Comparison of ENCODE assay signal across 8 mouse cellular contexts in genomic region chr5:123907631-123907977, GRCm38 (mm10). TPM values are rescaled to one million over a fixed set of nuclear protein-coding genes. Genes with fewer than 3 reads are reported as not detected.
DNase-seq lines count a peak whose midpoint lies in the region; ATAC-seq and TF ChIP-seq lines count a peak whose summit lies in the region.

No protein-coding gene starts in this region.

- H3K9me3 ChIP-seq in heart, postnatal 0 days (replicated peaks; ENCODE audit: control insufficient read depth, low read length) = no peaks in the 10 kb centered on the region
- H3K9me3 ChIP-seq in hindbrain, embryonic 16.5 days (ENCODE audit: control insufficient read depth, low read length) = no peaks in the 10 kb centered on the region
- H3K9me3 ChIP-seq in midbrain, embryonic 14.5 days (ENCODE audit: control insufficient read depth, low read length) = no peaks in the 10 kb centered on the region

- peak overlapping the region; percentile 82 for H3K27ac ChIP-seq in heart, postnatal 0 days (ENCODE audit: low read depth)
- H3K27ac ChIP-seq in brown adipose tissue, adult 24 weeks (replicated peaks; ENCODE audit: low read depth, low read length) = 0 out of 2 replicates have a peak overlapping the region, but pooled peaks have one; percentile 65
- peak overlapping the region; percentile 86 for H3K27ac ChIP-seq in hindbrain, embryonic 16.5 days (ENCODE audit: low read depth, low read length)
- peak overlapping the region; percentile 85 for H3K27ac ChIP-seq in midbrain, embryonic 14.5 days (replicated peaks; ENCODE audit: low read depth, low read length)

- H3K27me3 ChIP-seq in heart, postnatal 0 days (ENCODE audit: control insufficient read depth, insufficient read depth, low read length) = no peaks in the 10 kb centered on the region
- no peaks in the 10 kb centered on the region for H3K27me3 ChIP-seq in hindbrain, embryonic 16.5 days (replicated peaks; ENCODE audit: control insufficient read depth, insufficient read depth, low read length)
- H3K27me3 ChIP-seq in midbrain, embryonic 14.5 days (ENCODE audit: control insufficient read depth, insufficient read depth, low read length) = no peaks in the 10 kb centered on the region

- H3K4me2 ChIP-seq in heart, postnatal 0 days (ENCODE audit: low read depth, low read length) = peak overlapping the region; percentile 89
- peak overlapping the region; percentile 97 for H3K4me2 ChIP-seq in hindbrain, embryonic 16.5 days (ENCODE audit: low read length)
- peak overlapping the region; percentile 70 for H3K4me2 ChIP-seq in midbrain, embryonic 14.5 days (ENCODE audit: low read length)

- peak overlapping the region; percentile 97 for H3K9ac ChIP-seq in heart, postnatal 0 days (replicated peaks; ENCODE audit: low read depth, low read length)
- peak overlapping the region; percentile 99 for H3K9ac ChIP-seq in hindbrain, embryonic 16.5 days (ENCODE audit: low read depth, low read length)
- H3K9ac ChIP-seq in midbrain, embryonic 14.5 days (replicated peaks; ENCODE audit: low read length) = peak overlapping the region; percentile 96

- DNase-seq in heart, postnatal 0 days (ENCODE audit: low spot score) = no peak
- no peak for DNase-seq in heart, postnatal 36 days
- no peak for DNase-seq in midbrain, embryonic 14.5 days
- DNase-seq in gastrocnemius, adult 18-20 months (ENCODE audit: low spot score) = no peak
- no peak for DNase-seq in frontal cortex, postnatal 25 days (ENCODE audit: low spot score in 2 of 2)
- DNase-seq in adrenal gland, postnatal 25 days = no peak

- no peak for TF ChIP-seq CTCF in heart, postnatal 0 days (IDR thresholded peaks at IDR 0.05; ENCODE audit: low read depth)

- H3K4me1 ChIP-seq in heart, postnatal 0 days (ENCODE audit: control insufficient read depth, insufficient read depth) = peaks cover 8% of the 10 kb centered on the region; the same call in 1 of the 2 replicates
- 0 out of 2 replicates have a peak, but pooled peaks cover 6% of the 10 kb centered on the region for H3K4me1 ChIP-seq in brown adipose tissue, adult 24 weeks (ENCODE audit: control insufficient read depth, insufficient read depth, insufficient read length, low read length)
- H3K4me1 ChIP-seq in hindbrain, embryonic 16.5 days (ENCODE audit: control insufficient read depth, insufficient read depth, low read depth, low read length) = peaks cover 16% of the 10 kb centered on the region
- H3K4me1 ChIP-seq in midbrain, embryonic 14.5 days (ENCODE audit: control insufficient read depth, insufficient read depth, low read length) = peaks cover 14% of the 10 kb centered on the region

- H3K4me3 ChIP-seq in heart, postnatal 0 days (ENCODE audit: low read depth, low read length) = peak overlapping the region; percentile 94
- peak overlapping the region; percentile 89 for H3K4me3 ChIP-seq in brown adipose tissue, adult 24 weeks (ENCODE audit: insufficient read depth, low read depth, low read length)
- H3K4me3 ChIP-seq in hindbrain, embryonic 16.5 days (ENCODE audit: low read length) = peak overlapping the region; percentile 98
- peak overlapping the region; percentile 75 for H3K4me3 ChIP-seq in midbrain, embryonic 14.5 days (replicated peaks; ENCODE audit: low read depth, low read length)

- no peak for TF ChIP-seq EP300 in heart, postnatal 0 days (IDR thresholded peaks at IDR 0.05; ENCODE audit: low read depth)

- intact Hi-C loops in heart, postnatal 36 days (cut with DNase I) = loop anchor here (5.0 kb wide), 3 partner anchors 160 to 280 kb away; partner anchors contain the start of genes Kntc1 and Rsrc2

- no peak for ATAC-seq in heart, postnatal 0 days (ENCODE audit: insufficient read depth, low read depth)
- ATAC-seq in hindbrain, embryonic 16.5 days = no peak
- no peak for ATAC-seq in midbrain, embryonic 14.5 days (ENCODE audit: low FRiP score, low TSS enrichment)

- 4% methylated on average over 10 of the region's 10 CpGs for WGBS in heart, postnatal 0 days
- WGBS in hindbrain, embryonic 16.5 days = 5% methylated on average over 10 of the region's 10 CpGs
- WGBS in midbrain, embryonic 14.5 days = 4% methylated on average over 10 of the region's 10 CpGs

- H3K36me3 ChIP-seq in heart, postnatal 0 days (replicated peaks; ENCODE audit: control insufficient read depth, insufficient read depth, low read length) = peaks cover 41% of the 10 kb centered on the region
- H3K36me3 ChIP-seq in hindbrain, embryonic 16.5 days (ENCODE audit: control insufficient read depth, insufficient read depth, low read length) = peaks cover 12% of the 10 kb centered on the region
- H3K36me3 ChIP-seq in midbrain, embryonic 14.5 days (ENCODE audit: control insufficient read depth, insufficient read depth, low read length) = peaks cover 41% of the 10 kb centered on the region

RNA-seq across cellular contexts. Expression of gene Denr, which starts 0.6 kb away (rescaled TPM):
- 5.4 and 5.9 TPM in 2 replicates for total RNA-seq in heart, postnatal 0 days (2014; rRNA removed; ENCODE audit: low replicate concordance)
- polyA plus RNA-seq in heart, postnatal 0 days (2015; fragmentation: Nextera tagmentation; extraction: Ambion mirVana) = 110 and 112 TPM in 2 replicates
- 10 to 100 TPM; 49.6 to 51.2 TPM for total RNA-seq in heart, postnatal 36 days (2021)
- 77.1 and 88.1 TPM in 2 replicates for polyA plus RNA-seq in brown adipose tissue, adult 24 weeks (2012; ENCODE audit: insufficient read depth, insufficient read length, missing spikeins)
- 105 and 112 TPM in 2 replicates for polyA plus RNA-seq in hindbrain, embryonic 16.5 days (2015; fragmentation: Nextera tagmentation; extraction: Ambion mirVana)
- 118 and 132 TPM in 2 replicates for polyA plus RNA-seq in midbrain, embryonic 14.5 days (2014; fragmentation: Nextera tagmentation; extraction: Ambion mirVana)
- 10 to 100 TPM; 48.6 to 59.9 TPM for total RNA-seq in gastrocnemius, adult 18-20 months (2021)
- total RNA-seq in adrenal gland, postnatal 25 days (2021) = 65.3 and 87.6 TPM in 2 replicates

RNA-seq across cellular contexts. Expression of gene Gm43518, which starts 19.6 kb away (rescaled TPM):
- total RNA-seq in heart, postnatal 0 days (2014; rRNA removed; ENCODE audit: low replicate concordance) = not detected in 2 replicates
- 1.6 and 1.8 TPM in 2 replicates for polyA plus RNA-seq in heart, postnatal 0 days (2015; fragmentation: Nextera tagmentation; extraction: Ambion mirVana)
- total RNA-seq in heart, postnatal 36 days (2021) = not detected
- not detected in 2 replicates for polyA plus RNA-seq in brown adipose tissue, adult 24 weeks (2012; ENCODE audit: insufficient read depth, insufficient read length, missing spikeins)
- polyA plus RNA-seq in hindbrain, embryonic 16.5 days (2015; fragmentation: Nextera tagmentation; extraction: Ambion mirVana) = 3.7 and 4.9 TPM in 2 replicates
- 2.0 and 2.3 TPM in 2 replicates for polyA plus RNA-seq in midbrain, embryonic 14.5 days (2014; fragmentation: Nextera tagmentation; extraction: Ambion mirVana)
- not detected for total RNA-seq in gastrocnemius, adult 18-20 months (2021)
- 1.9 TPM in 1 of 2 replicates, not detected in the other for total RNA-seq in adrenal gland, postnatal 25 days (2021)

RNA-seq across cellular contexts. Expression of gene Ccdc62, which starts 22.9 kb away (rescaled TPM):
- total RNA-seq in heart, postnatal 0 days (2014; rRNA removed; ENCODE audit: low replicate concordance) = 2.0 and 11.5 TPM in 2 replicates
- polyA plus RNA-seq in heart, postnatal 0 days (2015; fragmentation: Nextera tagmentation; extraction: Ambion mirVana) = 5.8 and 7.0 TPM in 2 replicates
- 1 to 10 TPM; 2.6 to 3.7 TPM for total RNA-seq in heart, postnatal 36 days (2021)
- 6.1 and 11.5 TPM in 2 replicates for polyA plus RNA-seq in brown adipose tissue, adult 24 weeks (2012; ENCODE audit: insufficient read depth, insufficient read length, missing spikeins)
- 4.2 and 5.7 TPM in 2 replicates for polyA plus RNA-seq in hindbrain, embryonic 16.5 days (2015; fragmentation: Nextera tagmentation; extraction: Ambion mirVana)
- 4.3 and 4.6 TPM in 2 replicates for polyA plus RNA-seq in midbrain, embryonic 14.5 days (2014; fragmentation: Nextera tagmentation; extraction: Ambion mirVana)
- total RNA-seq in gastrocnemius, adult 18-20 months (2021) = 1 to 10 TPM; 1.4 to 1.6 TPM
- total RNA-seq in adrenal gland, postnatal 25 days (2021) = 4.9 and 5.0 TPM in 2 replicates

RNA-seq across cellular contexts. Expression of gene Hcar1, which starts 27.8 kb away (rescaled TPM):
- total RNA-seq in heart, postnatal 0 days (2014; rRNA removed; ENCODE audit: low replicate concordance) = 5.3 TPM in 1 of 2 replicates, not detected in the other
- 0.18 and 0.19 TPM in 2 replicates for polyA plus RNA-seq in heart, postnatal 0 days (2015; fragmentation: Nextera tagmentation; extraction: Ambion mirVana)
- total RNA-seq in heart, postnatal 36 days (2021) = under 1 TPM; 0.54 to 0.69 TPM
- 10.5 and 17.4 TPM in 2 replicates for polyA plus RNA-seq in brown adipose tissue, adult 24 weeks (2012; ENCODE audit: insufficient read depth, insufficient read length, missing spikeins)
- polyA plus RNA-seq in hindbrain, embryonic 16.5 days (2015; fragmentation: Nextera tagmentation; extraction: Ambion mirVana) = 0.91 and 0.94 TPM in 2 replicates
- 0.08 and 0.41 TPM in 2 replicates for polyA plus RNA-seq in midbrain, embryonic 14.5 days (2014; fragmentation: Nextera tagmentation; extraction: Ambion mirVana)
- under 1 TPM; 0.21 to 0.36 TPM for total RNA-seq in gastrocnemius, adult 18-20 months (2021)
- 3.7 and 5.3 TPM in 2 replicates for total RNA-seq in adrenal gland, postnatal 25 days (2021)

RNA-seq across cellular contexts. Expression of gene Hcar2, which starts 42.3 kb away (rescaled TPM):
- not detected in 2 replicates for total RNA-seq in heart, postnatal 0 days (2014; rRNA removed; ENCODE audit: low replicate concordance)
- 0.14 TPM in 1 of 2 replicates, not detected in the other for polyA plus RNA-seq in heart, postnatal 0 days (2015; fragmentation: Nextera tagmentation; extraction: Ambion mirVana)
- total RNA-seq in heart, postnatal 36 days (2021) = under 1 TPM in 1 of 2 experiments, not detected in 1; 0.31 TPM
- 3.9 and 8.7 TPM in 2 replicates for polyA plus RNA-seq in brown adipose tissue, adult 24 weeks (2012; ENCODE audit: insufficient read depth, insufficient read length, missing spikeins)
- not detected in 2 replicates for polyA plus RNA-seq in hindbrain, embryonic 16.5 days (2015; fragmentation: Nextera tagmentation; extraction: Ambion mirVana)
- 0.11 TPM in 1 of 2 replicates, not detected in the other for polyA plus RNA-seq in midbrain, embryonic 14.5 days (2014; fragmentation: Nextera tagmentation; extraction: Ambion mirVana)
- not detected for total RNA-seq in gastrocnemius, adult 18-20 months (2021)
- total RNA-seq in adrenal gland, postnatal 25 days (2021) = 0.48 and 1.4 TPM in 2 replicates
